Mouse (Mus musculus) C2C12 (cell line): ENCODE data around the gene Neurog1.

Experiments used
- CTCF ChIP-seq: IDR thresholded peaks from one replicate; pipeline ENCODE4 v1.5.1; 2011; ENCODE audit not compliant: control insufficient read depth, insufficient read depth, insufficient read length
- FOSL1 ChIP-seq: IDR thresholded peaks from one replicate; pipeline ENCODE4 v1.8.0; 2011; ENCODE audit warnings: mild to moderate bottlenecking, low read length; ENCODE audit not compliant: poor library complexity, insufficient read depth, severe bottlenecking
- MYOD1 ChIP-seq: IDR thresholded peaks from one replicate; pipeline ENCODE4 v1.6.1; 2011; ENCODE audit warnings: low read depth; ENCODE audit not compliant: control insufficient read depth, insufficient read length
- MYOG ChIP-seq: IDR thresholded peaks from one replicate; pipeline ENCODE4 v1.6.1; 2011; ENCODE audit not compliant: control insufficient read depth, insufficient read length; ENCODE audit errors: extremely low read depth

DNA sequence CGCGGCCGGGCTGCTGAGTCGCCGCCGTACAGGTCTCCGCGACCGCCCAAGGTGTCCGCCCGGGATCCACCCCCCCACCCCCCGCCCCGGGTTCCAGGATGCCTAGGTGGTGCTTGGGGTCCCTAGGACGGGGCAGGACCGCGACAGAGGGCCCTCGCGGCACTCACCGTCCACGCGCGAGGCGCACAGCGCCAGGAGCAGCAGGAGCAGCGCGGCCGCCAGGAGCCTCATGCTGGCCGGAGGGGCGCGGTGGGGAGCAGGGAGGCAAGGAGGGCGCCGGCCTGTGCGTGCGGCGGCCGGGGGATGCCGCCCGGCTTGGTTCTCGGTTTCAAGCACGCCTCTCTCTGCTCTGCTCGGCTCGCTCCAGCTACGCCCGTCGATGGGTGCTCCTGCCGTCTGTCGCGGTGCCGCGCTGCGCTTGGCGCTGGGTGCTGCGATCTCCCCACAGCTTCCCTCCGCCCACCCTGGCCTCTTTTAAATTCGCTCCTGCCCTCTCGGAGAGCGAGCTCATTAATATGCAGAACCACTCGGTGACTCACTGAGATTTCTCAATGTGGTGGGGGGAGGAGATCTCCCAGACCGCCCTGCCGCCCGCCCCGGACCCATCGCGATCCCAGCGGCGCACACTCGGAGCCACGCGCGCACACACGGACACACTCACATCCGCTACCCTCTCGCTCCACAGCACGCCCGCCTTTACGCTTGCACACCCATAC, 44.1 kb upstream of the Neurog1 start, which contains the start of gene Cxcl14:
- TF ChIP-seq FOSL1: no peak
- no peak for TF ChIP-seq CTCF
- TF ChIP-seq MYOD1: no peak
- TF ChIP-seq MYOG: no peak
